Mouse (Mus musculus): Measurements from ENCODE around the gene Fam20a. TPM values are rescaled to one million over a fixed set of nuclear protein-coding genes. Genes with fewer than 3 reads are reported as not detected.
A peak's percentile ranks its signal among the peaks of the same experiment; 100 is the strongest.

Gene Fam20a
- 10 to 100 TPM; 16.1 to 18.9 TPM for total RNA-seq (2021)
- long read RNA-seq, transcript Fam20a-201 (11 exons, 2,541 nt): major isoform, 16 of 18 reads
- long read RNA-seq, partial matches to known transcripts: 0 of 18 reads
- long read RNA-seq, other reads (novel, unspliced or antisense): 2 of 18 reads

DNA sequence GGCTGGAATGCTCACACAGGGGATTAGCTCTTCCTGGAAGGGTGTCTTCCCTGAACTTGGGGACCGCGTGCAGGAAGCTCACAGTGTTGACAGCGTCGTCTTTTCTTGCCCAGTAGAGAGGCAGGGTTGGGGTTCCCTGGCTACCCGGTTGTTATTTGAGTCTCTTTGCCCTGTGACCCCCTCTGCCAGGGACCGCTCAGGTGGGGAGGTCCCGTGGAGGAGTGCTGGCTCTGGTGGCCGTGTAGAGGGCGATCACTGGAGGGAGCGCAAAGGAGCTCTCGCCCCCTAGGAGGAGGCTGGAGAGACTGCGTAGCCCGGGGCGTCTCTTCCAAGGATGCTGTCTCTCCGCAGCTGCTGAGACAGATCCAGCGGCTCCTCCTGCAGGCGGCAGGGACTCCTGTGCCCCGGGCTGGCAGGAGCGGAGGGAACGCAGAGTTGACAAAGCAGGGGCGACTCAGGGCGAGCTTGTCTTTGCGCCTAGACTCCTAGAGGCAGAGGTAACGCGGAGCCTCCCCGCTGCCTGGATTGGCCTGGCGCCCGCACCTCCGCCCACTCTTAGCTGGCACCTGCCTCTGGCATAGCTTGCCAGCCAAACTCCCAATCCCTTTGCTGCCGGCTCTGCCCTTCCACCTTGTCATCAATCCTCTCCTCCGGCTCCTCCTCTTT, at the start of gene Fam20a:
TSS of gene Fam20a (minus strand) at position 499 of the 666 bp plus-strand sequence.
- peak; percentile 75 to 83 for DNase-seq (ENCODE audit: low spot score in 2 of 2)

- DNase-seq (ENCODE audit: low spot score in 2 of 2): no peak
These were observed 49.3 kb upstream of the Fam20a start for GRCm38 (mm10) chr11:109771381-109771780.

GRCm38 (mm10) chr11:109770185-109770584, 48.1 kb upstream of the Fam20a start:
- DNase-seq (ENCODE audit: low spot score in 2 of 2): no peak

DNA sequence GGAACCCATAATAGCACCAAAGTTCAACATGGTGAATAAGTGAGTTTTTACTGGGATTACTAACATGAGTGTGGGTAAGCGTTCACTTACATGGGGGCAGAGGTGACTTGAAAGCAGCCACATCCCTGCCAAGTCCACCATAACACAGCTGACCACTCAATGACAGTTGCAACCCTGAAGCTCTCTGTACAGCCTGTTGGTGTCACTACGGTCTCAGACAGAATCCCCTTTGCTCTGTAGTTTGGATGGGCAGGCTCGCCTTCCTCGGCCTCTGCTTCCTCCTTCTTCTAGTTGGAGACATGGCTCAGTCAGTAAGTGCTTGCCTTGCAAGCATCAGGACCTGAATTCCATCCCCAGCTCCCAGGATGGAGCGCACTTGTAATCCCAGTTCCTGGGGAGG, 47.0 kb upstream of the Fam20a start:
- no peak for DNase-seq (ENCODE audit: low spot score in 2 of 2)

- no peak for DNase-seq (ENCODE audit: low spot score in 2 of 2)
These were observed 38.0 kb upstream of the Fam20a start for GRCm38 (mm10) chr11:109760063-109760462.

GRCm38 (mm10) chr11:109758616-109759215, 36.6 kb upstream of the Fam20a start:
- peak in 1 of 2 experiments; percentile 11 for DNase-seq (ENCODE audit: low spot score in 2 of 2)

GRCm38 (mm10) chr11:109754105-109754602, 32.1 kb upstream of the Fam20a start:
- peak; percentile 25 to 47 for DNase-seq (ENCODE audit: low spot score in 2 of 2)

DNA sequence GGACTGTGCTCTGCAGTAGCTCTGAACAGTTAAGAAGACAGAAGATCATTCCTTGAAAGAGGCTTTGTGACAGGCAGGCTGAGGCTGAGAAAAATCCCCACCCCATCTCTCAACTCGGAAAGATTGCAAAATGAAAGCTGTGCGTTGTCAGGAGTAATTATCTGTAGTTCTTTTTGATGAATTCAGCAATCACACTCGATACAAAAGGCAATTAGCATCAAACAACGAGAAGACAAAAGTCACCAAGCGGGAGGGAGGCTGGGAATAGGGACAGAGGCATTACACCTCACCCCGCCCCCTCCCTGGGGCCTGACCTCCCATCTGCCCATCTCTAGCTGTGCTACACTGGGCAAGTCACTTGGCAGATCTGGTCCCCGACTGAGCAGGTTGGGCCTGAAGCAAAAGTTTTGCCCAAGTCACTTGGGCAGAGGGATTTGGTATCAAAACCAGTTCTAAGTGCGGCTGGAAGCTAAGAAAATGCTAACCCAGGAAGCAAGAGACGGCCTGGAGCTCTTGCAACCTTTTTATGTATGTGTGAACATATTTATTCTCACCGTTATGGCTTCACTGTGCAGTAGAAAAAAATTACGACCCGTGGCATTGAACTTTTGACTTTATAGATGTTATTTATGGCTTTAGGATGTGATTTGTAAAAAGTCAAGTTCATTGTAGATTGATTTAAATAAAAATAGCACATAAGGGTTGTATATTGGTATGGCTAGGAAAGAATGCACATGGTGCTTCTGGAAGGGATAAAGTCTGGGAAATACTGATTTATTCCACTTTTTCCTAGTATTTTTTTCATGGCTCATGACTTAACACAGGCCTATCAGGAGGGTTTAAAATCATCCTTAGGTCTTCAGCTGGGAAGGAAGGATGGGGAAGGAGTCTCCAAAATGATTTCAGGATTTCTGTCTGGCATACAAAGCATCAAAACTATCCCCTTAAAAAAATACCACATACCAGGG, 29.8 kb upstream of the Fam20a start:
- no peak for DNase-seq (ENCODE audit: low spot score in 2 of 2)

GRCm38 (mm10) chr11:109745210-109745609, 23.1 kb upstream of the Fam20a start:
- no peak for DNase-seq (ENCODE audit: low spot score in 2 of 2)

GRCm38 (mm10) chr11:109737967-109738366, 15.9 kb upstream of the Fam20a start:
- no peak for DNase-seq (ENCODE audit: low spot score in 2 of 2)

- DNase-seq (ENCODE audit: low spot score in 2 of 2): no peak
These were observed 14.3 kb upstream of the Fam20a start for GRCm38 (mm10) chr11:109736406-109736805.

- DNase-seq (ENCODE audit: low spot score in 2 of 2): no peak
These were observed 12.3 kb upstream of the Fam20a start for GRCm38 (mm10) chr11:109734341-109734740.

DNA sequence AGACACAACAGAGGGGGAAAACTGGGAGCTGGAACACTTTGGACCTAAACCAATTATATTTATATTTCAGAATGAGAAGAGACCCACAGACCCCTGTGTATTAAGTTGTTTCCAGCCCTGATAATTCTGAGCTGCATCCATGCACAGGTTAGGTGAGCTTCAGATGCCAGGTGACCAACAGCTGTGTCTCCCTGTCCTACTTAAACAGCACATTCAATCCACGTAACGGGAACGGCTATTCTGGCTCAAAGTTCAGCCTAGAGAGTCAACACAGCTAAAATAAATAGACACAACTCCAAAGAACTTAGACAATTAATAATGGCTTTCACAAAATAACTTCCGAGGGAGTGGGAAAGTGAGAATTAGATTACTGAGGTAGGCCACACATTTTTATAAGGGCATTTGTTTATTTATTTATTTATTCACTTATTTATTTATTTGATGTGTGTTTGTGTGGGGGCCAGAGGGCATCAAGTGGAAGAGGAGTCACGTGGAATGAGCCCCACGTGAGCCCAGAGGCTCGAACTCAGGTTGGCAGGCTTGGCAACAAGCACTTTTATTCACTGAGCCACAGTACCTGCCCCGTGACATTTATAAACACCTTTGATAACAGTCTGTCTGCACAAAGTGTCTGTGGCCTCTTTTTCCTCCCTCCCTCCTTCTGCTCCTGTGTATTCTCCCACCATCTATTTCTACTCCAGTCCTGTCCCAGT, 10.8 kb upstream of the Fam20a start:
- no peak for DNase-seq (ENCODE audit: low spot score in 2 of 2)

DNA sequence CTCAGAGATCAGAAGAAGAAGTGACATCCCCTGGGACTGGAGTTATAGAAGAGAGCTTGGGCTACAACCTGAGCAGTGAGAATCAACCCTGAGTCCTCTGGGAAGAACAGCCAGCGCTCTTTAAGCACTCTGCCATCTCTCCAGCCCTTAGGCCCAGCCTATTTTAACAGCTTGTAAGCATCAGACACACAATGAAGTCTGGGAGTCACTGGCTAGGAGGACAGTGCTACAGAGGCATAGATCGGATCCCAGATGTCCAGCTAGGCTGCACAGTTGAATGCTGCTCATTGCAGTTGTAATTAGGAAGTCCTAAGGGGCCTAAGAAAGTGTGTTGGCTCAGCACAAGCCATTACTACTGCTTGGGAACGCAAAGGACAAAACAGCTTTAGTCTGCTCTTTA, 6.3 kb upstream of the Fam20a start:
- DNase-seq (ENCODE audit: low spot score in 2 of 2): no peak

DNA sequence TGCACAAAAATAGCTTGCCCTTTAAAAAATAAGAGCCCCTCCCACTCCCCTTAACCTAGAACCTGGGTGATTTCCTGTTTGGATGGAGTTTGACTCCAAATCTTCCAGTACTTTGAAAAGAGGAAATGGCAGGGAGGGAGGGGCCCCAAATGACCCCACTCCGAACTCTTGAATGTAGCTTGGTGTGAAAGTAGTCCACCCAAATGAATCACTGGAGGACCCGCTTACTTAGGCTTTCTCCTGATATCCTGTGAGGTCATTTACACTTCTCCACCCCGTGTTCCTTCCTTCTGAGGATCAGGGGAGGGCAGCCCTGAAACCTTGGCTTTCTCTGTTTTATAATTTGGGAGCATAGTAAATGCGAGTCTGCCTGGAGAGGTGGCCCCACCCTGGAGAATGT, 632 bp upstream of the Fam20a start:
- no peak for DNase-seq (ENCODE audit: low spot score in 2 of 2)

DNA sequence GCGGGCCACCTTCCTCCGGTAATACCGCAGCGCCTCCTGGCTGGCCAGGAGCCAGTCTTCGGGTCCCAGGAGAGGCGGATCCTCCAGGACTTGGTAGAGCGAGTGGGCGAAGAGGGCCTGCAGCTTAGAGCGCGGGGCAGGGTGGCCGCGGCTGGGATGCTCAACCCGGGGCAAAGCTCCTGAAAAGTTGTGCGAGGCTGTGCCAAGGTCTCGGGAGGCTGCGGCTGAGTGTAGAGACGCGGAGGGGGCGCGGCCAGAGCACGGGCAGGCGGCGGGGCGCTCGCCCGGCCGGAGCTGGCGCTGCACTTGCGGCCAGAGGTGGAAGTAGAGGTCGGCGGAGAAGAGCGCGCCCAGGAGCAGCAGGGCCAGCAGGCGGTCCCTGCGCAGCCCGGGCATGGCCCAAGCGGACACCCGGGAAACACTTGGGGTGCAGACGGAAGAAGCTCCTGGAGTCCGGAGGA, 729 bp downstream of the Fam20a start:
- peak in 1 of 2 experiments; percentile 45 for DNase-seq (ENCODE audit: low spot score in 2 of 2)

DNA sequence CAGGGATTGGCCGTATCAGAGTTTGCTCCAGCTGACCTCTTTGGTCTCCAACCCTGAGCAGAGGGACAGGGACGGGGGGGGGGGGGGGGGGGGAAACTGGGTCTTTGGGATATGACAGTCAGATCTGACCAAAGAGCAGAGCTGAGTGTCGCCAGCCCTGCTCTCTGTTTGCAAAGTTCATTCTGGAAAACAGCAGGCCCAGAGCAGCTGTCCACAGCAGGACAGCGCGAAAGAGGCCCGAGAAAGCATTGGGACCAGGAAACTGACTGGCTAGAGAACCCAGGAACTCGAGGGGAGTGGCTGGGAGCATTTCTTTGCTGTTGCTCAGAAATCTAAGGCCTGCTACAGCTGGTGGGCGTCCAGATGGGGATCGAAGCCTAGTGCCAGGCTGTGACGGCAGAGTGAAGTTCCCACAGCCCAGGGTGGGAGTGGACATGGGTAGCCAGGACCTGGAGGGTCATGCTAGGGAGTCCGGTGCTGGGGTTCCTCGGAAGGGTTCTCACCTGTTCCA, 1.2 kb downstream of the Fam20a start:
- DNase-seq (ENCODE audit: low spot score in 2 of 2): peak in 1 of 2 experiments; percentile 34

- DNase-seq (ENCODE audit: low spot score in 2 of 2): no peak
These were observed 2.7 kb downstream of the Fam20a start for GRCm38 (mm10) chr11:109719399-109719798.

GRCm38 (mm10) chr11:109717966-109718895, 3.8 kb downstream of the Fam20a start:
- no peak for DNase-seq (ENCODE audit: low spot score in 2 of 2)
